Mouse (Mus musculus) myocyte (in vitro differentiated cells): Measurements from ENCODE around the gene Banp.

Source experiments
- E2F4 ChIP-seq: IDR thresholded peaks from one replicate; pipeline ENCODE4 v1.6.1; 2011; ENCODE audit warnings: mild to moderate bottlenecking, control low read depth, moderate library complexity; ENCODE audit not compliant: insufficient read depth
- MAX ChIP-seq: IDR thresholded peaks from one replicate; pipeline ENCODE4 v1.6.1; 2011; ENCODE audit warnings: low read depth, mild to moderate bottlenecking, control low read depth
- MYOD1 ChIP-seq, 3 experiments: IDR thresholded peaks; one replicate each; pipeline ENCODE4 v1.6.1; 2011; ENCODE audit warnings: control low read depth in 2 of 3, low read depth in 2 of 3, mild to moderate bottlenecking in 2 of 3, moderate library complexity in 1 of 3; ENCODE audit not compliant: insufficient read length in 2 of 3, control insufficient read depth in 1 of 3
- MYOG ChIP-seq, 3 experiments: IDR thresholded peaks; one replicate each; pipeline ENCODE4 v1.6.1; 2011; ENCODE audit warnings: control low read depth in 2 of 3, low read depth in 2 of 3, mild to moderate bottlenecking in 2 of 3; ENCODE audit not compliant: insufficient read length in 2 of 3, control insufficient read depth in 1 of 3, insufficient read depth in 1 of 3
- POLR2A ChIP-seq: IDR thresholded peaks from one replicate; pipeline ENCODE4 v1.6.1; 2011; ENCODE audit warnings: low read depth, mild to moderate bottlenecking, control low read depth, moderate library complexity; ENCODE audit not compliant: insufficient read length
- TCF12 ChIP-seq: IDR thresholded peaks from one replicate; pipeline ENCODE4 v1.6.1; 2011; ENCODE audit warnings: mild to moderate bottlenecking, control low read depth; ENCODE audit not compliant: poor library complexity, insufficient read depth, severe bottlenecking

DNA sequence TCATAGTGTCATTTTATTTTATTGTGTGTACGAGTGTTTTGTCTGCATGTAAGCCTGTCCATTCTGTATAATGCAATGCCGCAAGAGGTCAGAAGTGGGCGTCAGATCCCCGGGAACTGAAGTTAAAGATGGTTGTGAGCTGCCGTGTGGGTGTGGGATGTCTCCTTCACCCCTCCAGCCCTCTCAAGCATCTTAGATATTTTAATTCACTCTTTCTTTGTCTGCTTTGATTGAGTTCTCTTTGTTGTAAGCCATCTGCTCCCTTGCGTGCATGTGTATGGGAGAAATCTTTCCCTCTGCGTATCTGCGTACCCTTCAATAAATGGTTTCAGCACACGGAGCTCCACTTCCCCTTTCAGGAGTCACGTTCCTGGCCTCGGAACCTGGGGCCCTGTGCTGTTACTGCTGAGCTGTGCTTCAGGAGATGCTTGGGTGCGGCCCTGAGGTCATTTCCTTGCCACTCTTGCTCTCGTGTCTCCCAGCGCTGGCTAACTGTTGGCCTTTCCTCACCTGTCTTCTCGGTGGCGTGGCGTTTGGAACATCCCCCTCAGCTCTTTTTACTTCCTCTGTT lies 22.0 kb downstream of the Banp start:
- no peak for TF ChIP-seq E2F4
- no peak for TF ChIP-seq POLR2A
- TF ChIP-seq MYOG (IDR thresholded peaks at IDR 0.05; ENCODE audit: control insufficient read depth in 1 of 3, insufficient read depth in 1 of 3, insufficient read length in 2 of 3, low read depth in 2 of 3) = no peak
- no peak for TF ChIP-seq MYOD1 (IDR thresholded peaks at IDR 0.05; ENCODE audit: control insufficient read depth in 1 of 3, insufficient read length in 2 of 3, low read depth in 2 of 3)
- no peak for TF ChIP-seq TCF12
- TF ChIP-seq MAX = no peak
